Mouse (Mus musculus): ENCODE data around the gene Itpkb.

- TF ChIP-seq POLR2AphosphoS2 (IDR thresholded peaks at IDR 0.05; ENCODE audit: low read length), result no peak
- TF ChIP-seq TAL1 (IDR thresholded peaks at IDR 0.05; ENCODE audit: low read length), result no peak
- TF ChIP-seq POLR2A (IDR thresholded peaks at IDR 0.05; ENCODE audit: control insufficient read depth in 1 of 2, insufficient read depth in 1 of 2, low read depth in 1 of 2, low read length in 2 of 2, poor library complexity in 1 of 2), result no peak
These were observed 18.0 kb upstream of the Itpkb start for GRCm38 (mm10) chr1:180312286-180312685.

Measured in MEL (cell line).